Mouse (Mus musculus) right cerebral cortex, adult 18-20 months (tissue): Measurements from ENCODE around the gene Nr3c2.

Experiments
- DNase-seq: peaks from one replicate; pipeline ENCODE4 v3.0.0; 2022; ENCODE audit warnings: mixed read lengths

The Nr3c2 gene

GRCm38 (mm10) chr8:77086036-77086435 lies 186.8 kb downstream of the Nr3c2 start:
- peak; percentile 43 for DNase-seq

- no peak for DNase-seq
Measured at GRCm38 (mm10) chr8:77096721-77097120, 197.5 kb downstream of the Nr3c2 start.

- DNase-seq: no peak
Measured at GRCm38 (mm10) chr8:77098101-77098500, 198.9 kb downstream of the Nr3c2 start.

- no peak for DNase-seq
Measured at GRCm38 (mm10) chr8:77100370-77100769, 201.1 kb downstream of the Nr3c2 start.

GRCm38 (mm10) chr8:77102879-77103278 lies 203.6 kb downstream of the Nr3c2 start:
- DNase-seq: no peak

GRCm38 (mm10) chr8:77112719-77113118 lies 213.5 kb downstream of the Nr3c2 start:
- no peak for DNase-seq

GRCm38 (mm10) chr8:77114769-77115168 lies 215.5 kb downstream of the Nr3c2 start:
- peak; percentile 37 for DNase-seq

- no peak for DNase-seq
Measured at GRCm38 (mm10) chr8:77116419-77117079, 217.3 kb downstream of the Nr3c2 start.

GRCm38 (mm10) chr8:77120810-77121570 lies 221.7 kb downstream of the Nr3c2 start:
- no peak for DNase-seq

GRCm38 (mm10) chr8:77121571-77121890 lies 222.3 kb downstream of the Nr3c2 start:
- no peak for DNase-seq

GRCm38 (mm10) chr8:77122300-77122699 lies 223.1 kb downstream of the Nr3c2 start:
- no peak for DNase-seq

- DNase-seq: no peak
Measured at GRCm38 (mm10) chr8:77125777-77126176, 226.5 kb downstream of the Nr3c2 start.

GRCm38 (mm10) chr8:77128006-77128405 lies 228.8 kb downstream of the Nr3c2 start:
- no peak for DNase-seq

- DNase-seq: peak; percentile 49
Measured at GRCm38 (mm10) chr8:77132903-77133637, 233.8 kb downstream of the Nr3c2 start.

GRCm38 (mm10) chr8:77133797-77134385 lies 234.6 kb downstream of the Nr3c2 start:
- DNase-seq: no peak

GRCm38 (mm10) chr8:77145285-77145684 lies 246.0 kb downstream of the Nr3c2 start:
- no peak for DNase-seq

GRCm38 (mm10) chr8:77154496-77154895 lies 255.3 kb downstream of the Nr3c2 start:
- no peak for DNase-seq

- no peak for DNase-seq
Measured at GRCm38 (mm10) chr8:77169320-77169719, 270.1 kb downstream of the Nr3c2 start.

GRCm38 (mm10) chr8:77169757-77170438 lies 270.7 kb downstream of the Nr3c2 start:
- no peak for DNase-seq

GRCm38 (mm10) chr8:77170439-77170759 lies 271.2 kb downstream of the Nr3c2 start:
- DNase-seq: no peak

- no peak for DNase-seq
Measured at GRCm38 (mm10) chr8:77173075-77173657, 273.9 kb downstream of the Nr3c2 start.

GRCm38 (mm10) chr8:77173736-77174135 lies 274.5 kb downstream of the Nr3c2 start:
- DNase-seq: no peak

GRCm38 (mm10) chr8:77175471-77175870 lies 276.2 kb downstream of the Nr3c2 start:
- no peak for DNase-seq
